Mouse (Mus musculus): ENCODE data around the gene BC016579.

The BC016579 gene

GRCm38 (mm10) chr16:45653934-45654332 lies at the start of gene BC016579:
BC016579 (minus strand) TSS chr16:45654068.
- DNase-seq, result no peak

DNA sequence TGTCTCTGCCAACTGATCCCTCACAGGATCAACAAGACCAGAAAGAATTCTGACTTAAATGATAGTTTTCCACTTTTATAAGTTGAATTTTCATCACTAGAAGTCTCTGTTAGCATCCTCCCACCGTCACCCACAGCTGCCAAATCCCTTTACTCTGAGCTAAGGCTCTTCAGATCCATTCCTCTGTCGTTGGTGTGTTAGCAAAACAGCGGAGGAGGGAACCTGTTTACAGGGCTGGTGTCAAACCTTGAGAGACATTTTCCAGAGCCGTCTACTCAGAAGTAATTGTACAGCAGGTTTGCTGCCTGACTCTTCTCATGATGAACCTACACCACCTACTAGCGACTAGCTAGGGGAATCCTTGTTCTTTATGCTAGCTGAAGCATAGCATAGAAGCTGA lies 45.4 kb upstream of the BC016579 start:
- DNase-seq, result no peak

GRCm38 (mm10) chr16:45697996-45698395 lies 44.1 kb upstream of the BC016579 start:
- no peak for DNase-seq

- no peak for DNase-seq
Observed at GRCm38 (mm10) chr16:45695445-45696160, 41.7 kb upstream of the BC016579 start.

DNA sequence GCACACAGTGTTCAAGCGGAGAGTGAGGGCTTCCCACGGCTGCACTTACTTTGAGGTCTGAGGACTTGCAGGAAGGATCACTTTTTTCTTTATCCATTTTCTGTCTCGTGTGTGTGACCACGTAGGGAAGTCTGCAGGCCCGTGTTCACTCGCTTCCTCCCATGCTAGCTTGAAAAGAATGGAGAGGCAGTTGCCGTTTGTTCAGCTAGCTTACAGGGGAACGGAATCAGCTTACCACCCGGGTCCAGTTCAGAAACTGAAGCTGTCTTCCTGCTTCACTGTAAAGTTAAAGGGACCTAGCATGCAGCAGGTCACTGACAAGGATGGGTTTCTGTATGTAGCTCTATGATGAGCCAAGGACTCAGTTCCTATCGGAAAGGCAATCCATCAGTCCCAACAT lies 39.7 kb upstream of the BC016579 start, which contains the start of gene Tmprss7:
Gene Tmprss7, minus strand, starts transcription at position 101 of the 400 bp plus-strand sequence.
- no peak for DNase-seq

GRCm38 (mm10) chr16:45692851-45693250 lies 39.0 kb upstream of the BC016579 start:
- no peak for DNase-seq

DNA sequence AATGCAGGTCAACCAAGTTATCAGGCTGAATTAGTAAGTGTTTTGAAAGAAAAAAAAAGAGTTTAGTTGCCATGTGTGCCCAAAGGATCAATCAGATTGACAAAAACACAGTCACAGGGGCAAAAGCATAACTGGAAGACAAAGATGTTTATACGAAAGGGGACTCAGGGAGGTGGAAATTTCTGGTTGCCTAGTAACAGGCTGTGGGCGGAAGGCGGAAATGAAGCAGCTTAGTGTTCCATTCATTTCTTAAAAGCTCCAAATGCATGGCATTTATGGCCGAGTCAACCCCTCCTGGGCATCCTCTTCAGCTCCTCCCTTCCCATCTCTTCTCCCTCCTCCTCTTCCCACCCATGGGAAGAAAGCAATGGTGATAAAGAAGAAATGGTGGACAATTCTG lies 36.3 kb upstream of the BC016579 start:
- no peak for DNase-seq

DNA sequence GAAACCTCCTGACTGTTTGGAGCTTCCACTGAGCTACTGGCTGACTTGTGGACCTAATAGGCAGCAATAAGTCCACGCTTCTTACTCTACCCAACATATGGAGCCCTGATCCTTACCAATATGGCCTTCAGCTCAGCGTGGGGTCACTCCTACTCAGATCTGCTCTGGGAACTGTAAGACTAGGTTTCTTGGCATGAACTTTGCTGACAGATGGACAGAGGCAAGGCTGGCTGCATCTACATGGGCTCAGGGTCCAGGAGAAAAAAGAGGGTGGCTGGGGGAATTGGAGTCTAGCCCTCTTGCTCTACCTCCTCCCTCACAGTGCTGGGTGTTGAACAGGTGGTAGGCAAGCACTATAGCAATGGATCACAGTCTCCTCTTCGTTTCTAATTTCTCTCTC lies 33.0 kb upstream of the BC016579 start:
- DNase-seq, result no peak

DNA sequence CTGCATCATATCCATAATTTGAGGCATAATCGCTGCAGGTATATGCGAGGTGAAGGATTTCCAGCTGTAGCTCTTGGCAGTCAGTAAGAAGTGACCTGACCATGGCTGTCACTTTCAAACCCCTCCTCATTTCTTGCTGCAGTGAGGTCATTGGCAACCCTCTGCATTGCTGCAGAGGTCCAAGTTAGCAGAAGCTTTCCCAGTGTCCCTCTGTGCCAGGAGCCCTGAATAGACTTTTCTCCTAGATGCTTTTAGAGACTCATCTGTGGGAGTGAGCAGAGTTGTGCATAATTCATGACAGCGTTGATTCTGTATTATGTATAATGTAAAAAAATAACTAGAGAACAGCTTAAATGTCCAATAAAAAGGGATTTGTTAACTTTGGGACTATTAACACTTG lies 31.4 kb upstream of the BC016579 start:
- DNase-seq, result no peak

DNA sequence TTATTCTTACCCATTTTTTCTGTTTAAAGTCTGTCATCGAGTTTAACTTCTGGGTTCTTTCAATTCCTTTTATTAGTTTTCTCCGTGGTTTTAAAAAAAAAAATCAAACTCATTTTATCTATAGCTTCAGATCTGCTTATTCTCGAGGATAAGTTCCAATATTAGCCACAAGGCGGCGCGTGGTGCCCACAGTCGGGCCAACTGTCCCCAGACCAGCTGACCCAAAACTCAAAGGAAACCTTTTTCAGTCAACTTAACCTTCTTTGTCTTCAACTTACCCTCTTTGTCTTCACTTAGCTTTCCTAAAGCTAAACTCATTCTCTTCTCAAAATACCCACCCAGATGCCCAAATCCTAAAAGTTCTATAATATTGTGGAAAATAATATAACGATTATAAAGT lies 30.9 kb upstream of the BC016579 start:
- DNase-seq, result no peak

DNA sequence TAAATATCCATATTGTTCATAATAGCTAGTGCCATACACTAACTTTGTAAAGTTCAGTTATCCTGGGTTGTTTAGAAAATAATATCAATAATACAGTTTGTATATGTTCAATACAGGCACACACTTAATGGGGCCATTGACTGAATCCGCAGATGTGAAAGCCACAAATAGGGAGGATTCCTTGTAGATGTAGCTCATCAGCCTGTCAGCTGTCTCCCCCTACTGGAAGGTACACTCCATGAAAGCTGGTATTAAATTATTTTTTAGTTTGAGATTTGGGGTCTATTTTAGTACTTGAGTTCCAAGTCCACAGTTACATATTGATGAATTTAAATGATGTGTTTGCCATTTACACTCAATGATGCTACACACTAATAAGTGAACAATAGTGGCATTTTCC lies 22.6 kb upstream of the BC016579 start:
- no peak for DNase-seq

- no peak for DNase-seq
Observed at GRCm38 (mm10) chr16:45670005-45670404, 16.1 kb upstream of the BC016579 start.

DNA sequence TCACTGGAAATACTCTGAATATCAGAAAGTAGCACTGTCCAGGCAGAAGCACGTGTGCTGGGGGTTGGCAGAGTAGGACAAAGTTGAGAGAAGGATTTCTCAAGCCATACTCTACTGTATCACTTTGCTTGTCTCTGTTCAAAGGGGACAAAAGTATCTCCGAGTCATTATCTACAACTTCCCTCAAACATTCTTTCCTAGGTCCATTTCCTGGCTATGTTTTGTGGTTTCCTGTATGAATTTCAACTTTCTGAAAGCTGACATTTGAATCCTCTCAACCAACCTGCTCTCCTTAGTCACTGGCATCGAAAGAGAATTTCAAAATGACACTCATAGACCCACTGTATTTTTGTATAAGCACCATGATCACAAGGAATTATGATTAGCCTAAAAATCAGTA lies 14.3 kb upstream of the BC016579 start:
- no peak for DNase-seq

- DNase-seq, result peak; percentile 95
Observed at GRCm38 (mm10) chr16:45666136-45666535, 12.3 kb upstream of the BC016579 start.

- DNase-seq, result no peak
Observed at GRCm38 (mm10) chr16:45662381-45662780, 8.5 kb upstream of the BC016579 start.

GRCm38 (mm10) chr16:45659596-45659995 lies 5.7 kb upstream of the BC016579 start:
- no peak for DNase-seq

GRCm38 (mm10) chr16:45658248-45658647 lies 4.4 kb upstream of the BC016579 start:
- DNase-seq, result no peak

DNA sequence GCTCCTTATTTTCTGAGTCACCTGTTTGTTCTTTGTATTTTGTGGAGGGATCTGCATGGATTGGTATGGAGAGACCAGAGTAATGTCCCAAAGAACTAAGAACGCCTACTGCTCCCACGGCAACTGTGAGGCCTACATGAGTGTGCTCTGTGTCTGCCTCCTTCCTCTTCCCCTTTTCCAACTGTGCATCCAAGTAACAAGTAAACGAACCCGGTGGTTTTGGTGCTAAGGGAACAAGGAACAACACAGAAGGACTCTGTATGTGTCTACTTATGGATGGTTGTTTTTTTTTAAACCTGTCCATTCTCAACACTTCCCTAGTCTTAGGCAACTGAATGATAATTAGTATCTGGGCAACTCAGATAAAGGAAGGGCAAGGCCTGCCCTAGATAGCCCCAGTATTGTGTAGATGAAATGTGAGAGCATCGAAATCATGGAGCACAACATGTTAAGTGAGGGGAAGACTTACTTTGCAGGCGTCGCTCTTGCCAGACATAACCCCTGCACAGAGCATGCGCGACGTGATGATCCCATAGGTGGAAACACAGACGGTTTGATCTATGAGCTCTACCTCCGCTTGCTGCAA lies 3.8 kb upstream of the BC016579 start:
- DNase-seq, result no peak

DNA sequence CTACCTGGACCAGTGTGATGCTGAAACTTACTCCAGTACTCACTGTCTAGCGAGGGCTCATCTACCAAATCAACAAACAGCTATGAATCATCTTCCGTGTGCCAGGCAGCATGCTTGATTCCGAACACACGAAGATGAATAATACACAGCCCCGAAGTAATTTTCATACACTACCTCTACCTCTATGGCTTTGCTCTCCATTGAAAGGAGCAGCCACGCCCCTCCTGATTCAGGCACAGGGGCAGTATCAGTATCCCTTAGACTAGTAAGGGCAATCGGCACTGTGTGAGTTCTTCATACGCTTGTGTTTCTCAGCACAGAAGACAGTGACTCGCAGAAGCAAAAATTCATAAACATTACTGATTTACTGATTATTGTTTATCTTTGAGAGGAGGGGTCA lies 597 bp upstream of the BC016579 start:
- DNase-seq, result no peak

GRCm38 (mm10) chr16:45653009-45653933 lies 597 bp downstream of the BC016579 start:
- no peak for DNase-seq

DNA sequence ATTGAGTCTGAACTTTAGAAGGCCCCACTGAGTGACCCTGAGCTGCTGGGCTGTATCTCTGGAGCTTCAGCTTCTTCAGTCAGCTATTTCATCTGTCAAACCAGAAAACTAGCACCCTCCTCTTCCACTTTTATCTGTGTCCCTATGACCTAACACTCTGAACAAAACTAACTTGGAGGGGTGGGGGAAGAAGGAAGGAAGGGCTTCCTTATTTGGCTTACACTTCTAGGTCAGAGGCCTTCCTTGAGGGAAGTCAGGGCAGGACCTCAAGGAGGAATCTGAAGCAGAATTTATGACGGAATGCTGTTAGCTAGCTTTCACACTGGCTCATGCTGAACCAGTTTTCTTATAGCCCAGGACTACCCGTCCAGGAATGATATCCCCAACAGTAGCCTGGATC lies 2.4 kb downstream of the BC016579 start:
- no peak for DNase-seq

- peak; percentile 90 for DNase-seq
Observed at GRCm38 (mm10) chr16:45644380-45644779, 9.5 kb downstream of the BC016579 start.

DNA sequence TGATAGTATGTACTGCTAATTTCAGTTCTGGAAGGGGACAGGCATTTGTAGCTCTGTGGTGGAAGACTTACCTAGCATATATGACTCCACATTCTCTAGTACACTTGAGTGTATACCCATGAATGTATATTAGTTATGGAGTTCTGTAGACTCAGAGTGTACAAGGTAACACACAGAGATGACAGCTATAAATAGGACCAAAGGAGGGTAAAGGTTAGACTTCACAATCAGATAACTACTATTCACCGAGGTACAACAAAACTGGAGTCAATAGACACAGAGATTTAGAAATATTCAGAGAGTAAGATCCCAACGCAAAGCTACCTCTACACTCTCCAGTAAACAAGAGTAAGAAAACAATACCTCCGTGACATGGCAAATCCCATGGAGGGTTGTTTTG lies 9.9 kb downstream of the BC016579 start:
- DNase-seq, result peak; percentile 7

- peak; percentile 60 for DNase-seq
Observed at GRCm38 (mm10) chr16:45641301-45641700, 12.6 kb downstream of the BC016579 start.
